Mouse (Mus musculus) adrenal gland, adult 8-10 months (tissue): ENCODE results near the gene 4921539E11Rik. TPM values are rescaled to one million over a fixed set of nuclear protein-coding genes. Genes with fewer than 3 reads are reported as not detected.

Experiments used
- DNase-seq: peaks from one replicate; pipeline ENCODE4 v3.0.0; 2022
- total RNA-seq, 4 experiments: library from RNA; stranded (reverse); gene quantifications; 2 replicates each; pipeline ENCODE4 v1.2.4; 2022

Gene 4921539E11Rik
- not detected for total RNA-seq

- no peak for DNase-seq
Measured at GRCm38 (mm10) chr4:103290763-103291162, at the start of gene 4921539E11Rik. Gene 4921539E11Rik (minus strand): TSS chr4:103290863.

GRCm38 (mm10) chr4:103335134-103335533 is 44.5 kb upstream of the 4921539E11Rik start:
- no peak for DNase-seq

DNA sequence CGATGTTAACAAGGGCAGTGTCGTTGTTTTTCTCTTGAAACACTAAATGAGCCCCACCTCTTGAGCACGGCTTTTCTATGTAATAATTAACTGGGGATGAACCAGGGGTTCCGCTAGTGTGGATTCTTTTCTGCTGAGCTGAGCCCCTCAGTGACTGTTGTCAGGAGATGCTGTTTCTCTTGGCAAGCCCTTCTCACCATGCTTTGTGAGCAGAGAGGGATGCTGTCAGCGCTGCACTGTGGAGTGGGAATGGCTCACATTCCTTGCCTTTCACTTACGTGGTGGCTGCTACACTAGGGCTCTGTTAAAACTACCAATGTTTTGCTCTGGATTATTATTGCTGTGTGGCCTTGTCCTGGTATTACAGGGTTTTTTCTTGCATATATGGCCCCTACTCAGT is 38.7 kb upstream of the 4921539E11Rik start:
- DNase-seq = no peak

DNA sequence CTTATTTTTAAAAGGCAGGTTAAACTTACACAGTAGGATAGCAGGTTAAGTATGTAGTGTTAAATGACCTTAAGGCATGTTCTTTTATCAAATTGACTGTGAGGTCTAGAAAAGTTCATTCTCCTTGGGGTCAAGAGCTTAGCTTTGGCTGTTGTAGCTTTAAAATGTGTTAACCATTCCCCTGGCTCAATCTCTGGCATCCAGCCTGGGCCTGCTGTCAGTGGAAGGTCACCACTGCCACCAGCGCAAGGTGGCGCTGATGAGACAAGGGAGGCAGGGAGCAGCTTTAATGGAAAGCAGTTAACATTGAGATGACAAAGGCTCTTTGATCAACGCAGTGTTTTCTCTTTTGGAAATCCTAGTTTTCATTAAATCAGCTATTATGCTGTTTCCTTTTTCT is 36.3 kb upstream of the 4921539E11Rik start:
- peak; percentile 63 for DNase-seq

GRCm38 (mm10) chr4:103324688-103325451 is 34.2 kb upstream of the 4921539E11Rik start:
- no peak for DNase-seq

- DNase-seq = no peak
Measured at GRCm38 (mm10) chr4:103321461-103321860, 30.8 kb upstream of the 4921539E11Rik start.

DNA sequence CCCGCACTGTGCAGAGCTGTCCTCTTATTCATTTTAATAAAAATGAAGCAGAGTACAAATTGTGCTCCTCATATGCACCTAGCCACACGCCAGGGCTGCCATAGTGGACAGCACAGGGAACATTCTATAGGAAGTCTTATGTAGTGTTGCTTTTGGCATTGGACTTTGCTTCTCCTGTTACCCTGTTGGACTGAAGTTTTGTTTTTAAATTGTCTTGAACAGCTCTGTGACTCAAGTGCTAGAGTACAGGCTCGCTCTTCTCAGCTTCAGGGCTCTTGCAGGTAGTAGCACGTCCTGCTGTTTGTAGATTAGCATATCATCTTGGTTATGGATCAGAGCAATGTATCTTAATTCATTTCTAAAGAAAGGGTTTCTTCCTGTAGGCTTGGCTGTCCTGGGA is 25.2 kb upstream of the 4921539E11Rik start:
- no peak for DNase-seq

DNA sequence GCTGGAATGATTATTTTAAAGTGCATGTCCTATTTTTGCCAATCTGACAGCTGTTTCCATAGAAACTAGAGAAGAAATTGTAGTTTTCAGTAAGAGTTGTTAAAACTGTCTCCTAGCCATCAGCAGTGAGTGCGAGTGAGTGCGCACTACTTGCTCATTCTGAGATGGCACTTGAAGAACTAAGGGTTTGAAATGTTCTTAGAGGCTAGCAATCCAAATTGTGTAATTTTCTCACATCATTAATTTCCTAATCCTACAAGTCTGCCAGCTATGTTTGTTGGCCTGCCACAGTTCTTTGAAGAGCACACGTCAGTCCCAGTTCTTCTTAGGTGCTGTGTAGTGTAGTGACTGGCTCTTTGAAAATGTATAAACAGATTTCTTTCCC is 23.9 kb upstream of the 4921539E11Rik start:
- no peak for DNase-seq

GRCm38 (mm10) chr4:103313587-103314525 is 23.2 kb upstream of the 4921539E11Rik start, which contains the start of gene Oma1:
Gene Oma1 (plus strand): TSS chr4:103313812.
- DNase-seq = peak; percentile 97

DNA sequence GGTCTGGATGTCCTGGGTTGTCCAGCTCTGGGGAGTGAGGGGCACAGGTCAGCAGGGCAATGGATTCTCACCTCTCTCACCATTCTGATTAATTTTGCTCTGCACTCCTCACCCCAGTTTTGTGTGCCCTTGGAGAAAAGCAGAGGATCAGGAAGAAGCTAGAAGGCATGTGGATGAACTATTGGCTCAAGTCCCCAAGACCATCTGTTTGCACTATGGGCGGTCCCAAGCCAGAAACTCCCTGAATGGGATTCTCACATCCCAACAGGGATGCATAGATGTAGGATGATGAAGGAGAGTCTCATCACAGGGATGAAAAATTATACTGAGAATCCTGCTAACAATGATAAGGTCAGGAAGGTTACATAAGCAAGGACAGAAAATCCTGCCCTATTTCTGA is 13.2 kb upstream of the 4921539E11Rik start:
- no peak for DNase-seq

GRCm38 (mm10) chr4:103299342-103299741 is 8.7 kb upstream of the 4921539E11Rik start:
- no peak for DNase-seq

GRCm38 (mm10) chr4:103288342-103288741 is 2.3 kb downstream of the 4921539E11Rik start:
- no peak for DNase-seq

- no peak for DNase-seq
Measured at GRCm38 (mm10) chr4:103273021-103273420, 17.6 kb downstream of the 4921539E11Rik start.

- DNase-seq = no peak
Measured at GRCm38 (mm10) chr4:103269336-103269735, 21.3 kb downstream of the 4921539E11Rik start.

- no peak for DNase-seq
Measured at GRCm38 (mm10) chr4:103265166-103265565, 25.5 kb downstream of the 4921539E11Rik start.

GRCm38 (mm10) chr4:103263812-103264396 is 26.8 kb downstream of the 4921539E11Rik start:
- DNase-seq = no peak

- DNase-seq = no peak
Measured at GRCm38 (mm10) chr4:103263378-103263777, 27.3 kb downstream of the 4921539E11Rik start.

GRCm38 (mm10) chr4:103258817-103259216 is 31.8 kb downstream of the 4921539E11Rik start:
- no peak for DNase-seq

GRCm38 (mm10) chr4:103253846-103254245 is 36.8 kb downstream of the 4921539E11Rik start:
- no peak for DNase-seq

DNA sequence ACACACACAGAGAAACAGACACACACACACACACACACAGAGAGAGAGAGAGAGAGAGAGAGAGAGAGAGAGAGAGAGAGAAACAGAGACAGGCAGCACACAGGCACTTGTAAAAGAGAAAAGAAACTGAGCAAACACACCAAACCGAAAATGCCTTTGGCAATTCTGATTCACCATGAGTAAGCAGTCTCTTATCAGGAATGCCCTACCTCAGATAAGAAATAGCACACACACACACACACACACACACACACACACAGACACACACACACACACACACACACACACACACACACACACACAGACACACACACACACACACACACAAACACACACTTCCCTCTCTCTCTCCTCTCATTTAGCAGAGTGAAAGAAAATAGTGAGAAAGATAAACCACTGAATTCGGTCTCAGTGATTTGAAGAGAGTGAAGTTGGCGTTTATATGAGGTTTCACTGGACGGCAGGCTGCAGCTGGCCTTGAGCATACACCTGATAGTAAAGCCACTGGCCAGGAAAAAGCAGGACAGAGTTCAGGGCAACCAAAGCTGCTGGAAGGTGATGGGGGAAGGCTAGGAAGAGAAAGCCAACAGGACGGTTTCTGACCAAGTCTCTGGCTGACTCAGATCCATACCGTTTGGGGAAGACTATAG is 41.1 kb downstream of the 4921539E11Rik start:
- peak; percentile 30 for DNase-seq

- DNase-seq = no peak
Measured at GRCm38 (mm10) chr4:103247813-103248212, 42.9 kb downstream of the 4921539E11Rik start.

GRCm38 (mm10) chr4:103247249-103247648 is 43.4 kb downstream of the 4921539E11Rik start:
- no peak for DNase-seq
